Mouse (Mus musculus): ENCODE measurements around the gene Skint3.
"Not testable (repeated sequence)": the region's sequence is repeated elsewhere in the genome, so short reads cannot be mapped to it uniquely, and the experiment has no call there.

The Skint3 gene

DNA sequence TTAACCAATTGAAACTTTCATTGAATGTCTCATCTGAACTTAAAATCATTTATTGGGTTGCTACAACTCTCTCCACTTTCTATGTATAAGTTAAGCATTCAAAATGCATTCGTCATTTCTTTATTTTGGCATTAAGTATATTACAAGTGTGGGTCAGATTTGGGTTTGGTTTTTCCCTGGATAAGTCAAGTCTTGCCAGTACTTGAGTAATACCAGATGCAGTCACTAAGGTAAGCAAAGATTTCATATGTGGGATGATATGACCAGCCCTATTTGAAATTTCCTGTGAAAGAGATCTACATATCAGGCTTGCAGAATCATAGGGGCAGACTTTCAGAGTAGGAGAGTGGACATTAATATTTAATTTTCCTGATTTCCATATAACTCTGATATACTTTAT, at the start of gene Skint3:
TSS of gene Skint3 (plus strand) at position 301 of the 400 bp plus-strand sequence.
- no peak for DNase-seq

GRCm38 (mm10) chr4:112243416-112243815, 11.4 kb downstream of the Skint3 start:
- no peak for DNase-seq

DNA sequence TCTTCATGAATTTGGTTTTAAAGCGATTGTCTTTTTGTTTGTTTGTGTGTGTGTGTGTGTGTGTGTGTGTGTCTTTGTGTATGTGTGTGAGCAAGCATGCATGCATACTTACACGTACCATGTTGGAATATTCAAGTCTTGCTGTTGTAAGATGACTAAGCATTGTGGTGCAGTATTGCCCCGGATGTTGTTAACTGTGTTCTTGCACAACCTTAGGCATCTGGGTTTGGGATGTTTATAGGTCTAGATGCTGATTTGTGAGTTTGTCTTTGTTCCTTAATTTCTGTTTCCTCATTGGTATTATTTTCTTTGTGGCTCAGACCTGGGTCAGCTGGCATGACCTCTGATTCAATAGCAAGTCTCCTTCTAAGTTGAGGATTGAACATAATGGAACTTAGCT, 11.9 kb downstream of the Skint3 start:
- no peak for DNase-seq

DNA sequence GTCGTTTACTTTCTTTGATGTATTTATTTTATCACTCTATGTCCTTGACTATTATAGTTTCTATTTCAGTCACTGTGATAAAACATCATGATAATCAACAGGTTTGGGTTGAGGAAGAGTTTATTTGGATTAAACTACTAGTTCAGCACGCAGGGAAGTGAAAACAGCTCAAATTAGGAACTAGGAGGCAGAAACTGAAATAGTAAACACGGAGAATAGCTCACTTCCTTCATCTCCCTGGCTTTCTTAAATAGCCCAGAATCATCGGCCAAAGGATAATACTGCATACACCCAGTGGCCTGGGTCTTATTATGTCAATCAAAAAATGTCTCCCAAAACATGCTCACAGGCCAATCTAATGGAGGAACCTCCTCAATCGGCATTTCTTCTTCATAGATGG, 24.0 kb downstream of the Skint3 start:
- DNase-seq, result no peak

- DNase-seq, result peak in 1 of 2 experiments; percentile 0
Observed at GRCm38 (mm10) chr4:112287178-112287974, 55.3 kb downstream of the Skint3 start.

DNA sequence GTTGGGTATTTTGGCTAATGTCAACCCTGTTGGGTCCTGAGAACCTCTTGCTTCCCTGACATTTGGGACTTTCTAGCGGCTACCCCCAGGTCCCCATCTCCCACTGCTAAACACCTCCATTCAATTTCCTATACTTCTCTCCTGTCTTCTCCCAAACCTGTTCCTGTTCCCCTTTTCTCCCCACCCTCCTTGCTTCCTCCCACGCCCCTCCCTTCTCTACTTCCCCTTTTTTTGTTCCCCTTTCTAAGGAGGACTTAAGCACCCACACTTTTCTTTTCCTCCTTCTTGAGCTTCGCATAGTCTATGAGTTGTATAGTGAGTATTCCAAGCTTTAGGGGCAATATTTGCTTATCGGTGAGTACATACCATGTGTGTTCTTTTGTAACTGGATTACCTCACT, 56.4 kb downstream of the Skint3 start:
- DNase-seq, result no peak

DNA sequence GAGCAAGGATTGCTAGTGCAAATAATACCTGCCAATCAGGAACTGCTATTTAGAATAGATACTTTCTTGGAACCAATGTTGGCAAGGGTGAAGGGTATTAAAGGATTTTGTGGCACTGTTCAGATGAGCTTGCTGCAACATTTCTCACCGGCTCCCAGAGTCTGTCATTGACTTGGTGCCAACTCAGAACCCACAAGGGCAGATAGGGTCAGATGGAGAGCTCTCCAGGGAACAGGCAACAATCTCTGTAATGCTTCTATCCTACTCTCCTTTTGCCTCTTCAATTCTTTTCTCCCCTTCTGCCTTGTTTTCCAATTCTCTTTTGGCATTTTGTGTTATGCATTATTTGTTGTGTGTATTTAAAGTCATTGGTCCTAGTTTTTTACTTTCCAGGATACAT, 70.3 kb downstream of the Skint3 start:
- DNase-seq, result no peak

DNA sequence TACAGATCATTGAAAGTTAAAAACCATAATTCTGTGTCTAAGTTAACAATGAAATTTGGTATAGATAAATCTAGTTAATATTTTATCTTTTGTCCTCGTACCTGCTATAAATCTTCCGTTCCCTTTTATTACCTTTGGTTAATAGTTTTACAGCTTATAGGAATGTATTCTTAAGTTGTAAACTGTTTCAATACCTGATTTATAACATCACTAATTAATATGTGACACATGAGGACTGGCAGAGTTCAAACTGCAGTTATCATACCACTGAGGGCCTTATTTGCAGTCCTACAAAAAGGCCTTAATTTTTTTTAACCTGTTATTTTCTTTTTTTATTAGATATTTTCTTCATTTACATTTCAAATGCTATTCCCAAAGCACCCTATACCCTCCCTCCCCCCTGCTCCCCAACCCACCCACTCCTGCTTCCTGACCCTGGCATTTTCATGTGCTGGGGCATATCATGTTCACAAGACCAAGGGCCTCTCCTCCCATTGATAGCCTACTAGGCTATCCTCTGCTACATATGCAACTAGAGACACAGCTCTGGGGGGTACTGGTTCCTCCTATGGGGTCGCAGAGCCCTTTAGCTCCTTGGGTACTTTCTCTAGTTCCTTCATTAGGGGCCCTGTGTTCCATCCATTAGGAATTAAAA, 70.9 kb downstream of the Skint3 start:
- DNase-seq, result no peak

DNA sequence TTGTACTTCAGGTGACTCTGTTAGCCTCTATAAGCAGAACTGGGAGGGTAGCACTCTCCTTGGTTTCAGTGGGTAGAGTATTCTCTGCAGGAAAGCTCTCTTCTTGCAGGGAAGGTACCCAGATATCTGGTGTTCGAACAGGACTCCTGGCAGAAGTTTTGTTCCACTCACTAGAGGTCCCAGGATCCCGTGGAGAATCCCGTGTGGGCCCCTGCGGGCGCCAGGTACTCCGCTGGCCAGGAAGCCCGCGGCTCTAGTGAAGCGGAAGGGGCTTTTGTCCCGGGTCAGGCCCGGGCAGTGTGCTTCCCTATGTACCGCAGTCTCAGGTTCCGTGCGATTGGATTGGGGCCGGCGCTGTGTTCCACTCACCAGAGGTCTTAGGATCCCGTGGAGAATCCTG, 117.1 kb downstream of the Skint3 start:
- DNase-seq, result not testable (repeated sequence)
